Mouse (Mus musculus): Measurements from ENCODE around the gene Oit1. TPM values are rescaled to one million over a fixed set of nuclear protein-coding genes. Genes with fewer than 3 reads are reported as not detected.
A peak's percentile ranks its signal among the peaks of the same experiment; 100 is the strongest.

Gene Oit1
- total and polyA plus RNA-seq, 2 experiments: 0.09 to 0.24 TPM

DNA sequence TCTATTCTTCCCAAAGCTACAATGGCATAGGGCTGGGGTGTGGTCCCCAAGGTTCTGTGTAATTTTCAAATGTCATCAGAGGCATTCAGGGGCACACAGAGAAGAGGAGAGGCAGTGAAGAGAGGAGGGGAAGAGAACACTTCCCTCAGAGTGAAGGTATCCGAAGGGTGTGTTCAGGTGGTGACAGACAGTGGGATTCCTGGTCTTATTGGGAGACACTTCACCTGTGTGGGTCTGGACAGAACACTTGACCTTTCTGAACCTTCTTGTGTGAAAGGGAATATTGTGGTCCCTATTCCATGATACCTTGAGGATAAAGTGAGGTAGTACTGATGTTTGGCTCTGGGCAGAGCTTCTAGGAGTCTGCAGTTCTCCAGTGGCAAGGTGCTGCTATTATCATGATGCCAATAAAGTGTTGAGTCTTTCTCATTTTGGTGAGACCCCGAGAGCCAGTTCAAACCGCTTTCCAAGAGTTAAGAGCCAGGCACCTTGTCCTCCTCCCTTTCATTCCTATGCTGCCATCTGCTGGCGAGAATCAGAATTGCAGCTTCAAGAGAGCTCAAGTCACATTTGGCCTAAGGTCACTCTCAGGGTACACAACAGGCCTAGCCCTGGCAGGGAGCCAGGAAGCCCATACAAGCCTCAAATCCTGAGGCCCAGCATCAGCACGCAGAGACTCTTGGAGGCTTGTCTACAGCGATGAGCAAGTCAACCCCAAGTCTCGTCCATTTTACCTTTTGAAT lies 32.1 kb downstream of the Oit1 start:
- DNase-seq (ENCODE audit: extremely low read depth, low read depth, low spot score): peak; percentile 63
- Histone ChIP-seq H3K9ac (ENCODE audit: low read depth, low read length) (no peak overlapping the region), H3K27ac (replicated peaks; ENCODE audit: insufficient read depth, low read depth, low read length) (no peak overlapping the region), H3K4me3 (ENCODE audit: insufficient read depth, low read depth, low read length) (no peak overlapping the region), H3K36me3 (ENCODE audit: control insufficient read depth, insufficient read depth, low read length) (no peaks in the 10 kb centered on the region), H3K27me3 (ENCODE audit: control insufficient read depth, insufficient read depth, low read length) (no peaks in the 10 kb centered on the region), H3K4me1 (ENCODE audit: control insufficient read depth, insufficient read depth, low read length) (no peaks in the 10 kb centered on the region), H3K79me2 (ENCODE audit: control insufficient read depth, insufficient read depth, low read length) (no peaks in the 10 kb centered on the region)
- 30% methylated on average over 7 of the region's 7 CpGs for WGBS
- TF ChIP-seq POLR2A (IDR thresholded peaks at IDR 0.05; ENCODE audit: extremely low read depth, insufficient read depth, low read length) (no peak), CTCF (IDR thresholded peaks at IDR 0.05; ENCODE audit: low read depth, low read length) (peak; percentile 76)

DNA sequence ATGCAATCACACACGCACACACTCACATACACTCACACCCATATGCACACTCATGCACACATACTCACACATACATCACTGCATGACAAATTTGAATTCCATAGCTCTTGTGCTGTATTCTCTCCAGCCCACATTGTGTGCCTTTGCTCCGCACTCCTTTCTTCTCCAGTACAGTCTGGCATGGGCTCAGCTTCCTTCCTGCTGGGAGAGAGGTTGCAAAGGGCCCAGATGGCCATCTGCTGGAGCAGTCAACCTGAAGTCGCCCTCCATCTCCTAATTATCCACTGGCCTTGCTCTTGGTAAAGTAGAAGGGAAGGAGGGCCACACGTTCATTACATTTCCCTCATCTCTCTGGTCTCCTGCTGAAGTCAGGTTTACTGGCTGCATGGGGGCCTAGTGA lies 33.0 kb downstream of the Oit1 start:
- Histone ChIP-seq H3K4me1 (ENCODE audit: control insufficient read depth, insufficient read depth, low read length) (no peaks in the 10 kb centered on the region), H3K9ac (ENCODE audit: low read depth, low read length) (no peak overlapping the region), H3K27ac (replicated peaks; ENCODE audit: insufficient read depth, low read depth, low read length) (no peak overlapping the region), H3K27me3 (ENCODE audit: control insufficient read depth, insufficient read depth, low read length) (no peaks in the 10 kb centered on the region), H3K4me3 (ENCODE audit: insufficient read depth, low read depth, low read length) (no peak overlapping the region), H3K36me3 (ENCODE audit: control insufficient read depth, insufficient read depth, low read length) (no peaks in the 10 kb centered on the region), H3K79me2 (ENCODE audit: control insufficient read depth, insufficient read depth, low read length) (no peaks in the 10 kb centered on the region)
- no peak for DNase-seq (ENCODE audit: extremely low read depth, low read depth, low spot score)
- TF ChIP-seq CTCF (IDR thresholded peaks at IDR 0.05; ENCODE audit: low read depth, low read length): no peak
- no peak for TF ChIP-seq POLR2A (IDR thresholded peaks at IDR 0.05; ENCODE audit: extremely low read depth, insufficient read depth, low read length)
- 89% methylated on average over 4 of the region's 4 CpGs for WGBS

DNA sequence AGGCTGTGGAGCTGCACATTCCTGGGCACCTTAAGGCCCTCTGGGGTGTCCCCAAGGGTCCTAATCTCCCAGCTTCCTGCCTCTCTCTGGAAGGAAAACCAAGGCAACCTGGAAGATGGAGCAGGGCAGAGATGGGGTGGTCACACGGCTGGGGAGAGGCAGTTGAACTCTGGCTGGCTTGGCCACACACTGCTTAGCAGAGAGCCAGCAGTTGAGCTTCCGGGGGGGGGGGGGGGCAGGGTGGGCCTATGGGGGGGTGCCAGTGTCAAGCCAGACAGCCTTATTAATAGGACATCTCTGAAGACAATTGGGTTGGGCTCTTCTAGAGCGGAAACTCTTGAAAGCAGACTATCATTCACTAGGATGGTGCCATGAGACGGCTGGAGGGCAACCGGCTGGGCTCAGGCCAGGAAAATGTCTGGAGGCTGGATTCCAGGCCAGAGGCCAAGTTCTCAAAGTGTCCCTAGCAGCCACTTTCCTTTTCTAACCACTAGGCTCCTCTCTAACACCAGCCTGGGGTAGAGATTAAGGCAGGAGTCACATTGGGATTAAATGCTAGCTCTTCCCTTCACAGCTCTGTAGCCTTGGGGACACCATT lies 35.9 kb downstream of the Oit1 start:
- Histone ChIP-seq H3K27ac (replicated peaks; ENCODE audit: insufficient read depth, low read depth, low read length) (no peak overlapping the region), H3K4me1 (ENCODE audit: control insufficient read depth, insufficient read depth, low read length) (no peaks in the 10 kb centered on the region), H3K9ac (ENCODE audit: low read depth, low read length) (no peak overlapping the region), H3K36me3 (ENCODE audit: control insufficient read depth, insufficient read depth, low read length) (no peaks in the 10 kb centered on the region), H3K27me3 (ENCODE audit: control insufficient read depth, insufficient read depth, low read length) (no peaks in the 10 kb centered on the region), H3K4me3 (ENCODE audit: insufficient read depth, low read depth, low read length) (no peak overlapping the region), H3K79me2 (ENCODE audit: control insufficient read depth, insufficient read depth, low read length) (no peaks in the 10 kb centered on the region)
- WGBS: 69% methylated on average over 5 of the region's 5 CpGs
- TF ChIP-seq POLR2A (IDR thresholded peaks at IDR 0.05; ENCODE audit: extremely low read depth, insufficient read depth, low read length) (no peak), CTCF (IDR thresholded peaks at IDR 0.05; ENCODE audit: low read depth, low read length) (no peak)
- no peak for DNase-seq (ENCODE audit: extremely low read depth, low read depth, low spot score)

DNA sequence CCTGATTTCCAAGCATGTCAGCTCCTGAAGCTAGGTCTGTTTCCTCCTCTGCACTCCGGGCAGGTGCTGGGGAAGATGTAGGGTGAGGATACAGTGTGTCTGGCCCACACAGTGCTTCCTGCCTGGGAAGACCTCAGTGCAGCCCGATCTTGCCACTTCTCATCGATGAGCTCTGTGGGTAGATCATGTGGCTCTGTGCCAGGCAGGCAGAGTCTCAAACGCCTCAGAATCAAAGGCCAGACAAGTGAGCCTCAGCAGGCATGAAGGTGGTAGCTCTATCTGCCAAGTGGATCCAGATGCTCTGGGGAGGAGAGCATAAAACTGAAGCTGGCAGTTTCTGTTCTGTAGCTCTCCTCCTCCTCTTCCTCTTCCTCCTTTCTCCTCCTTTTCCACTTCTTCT lies 38.3 kb downstream of the Oit1 start:
- DNase-seq (ENCODE audit: extremely low read depth, low read depth, low spot score): no peak
- 49% methylated on average over 4 of the region's 4 CpGs for WGBS
- H3K36me3 ChIP-seq (ENCODE audit: control insufficient read depth, insufficient read depth, low read length): no peaks in the 10 kb centered on the region
- H3K9ac ChIP-seq (ENCODE audit: low read depth, low read length): no peak overlapping the region
- H3K4me3 ChIP-seq (ENCODE audit: insufficient read depth, low read depth, low read length): no peak overlapping the region
- no peak overlapping the region for H3K27ac ChIP-seq (replicated peaks; ENCODE audit: insufficient read depth, low read depth, low read length)
- no peaks in the 10 kb centered on the region for H3K27me3 ChIP-seq (ENCODE audit: control insufficient read depth, insufficient read depth, low read length)
- H3K79me2 ChIP-seq (ENCODE audit: control insufficient read depth, insufficient read depth, low read length): no peaks in the 10 kb centered on the region
- no peak for TF ChIP-seq CTCF (IDR thresholded peaks at IDR 0.05; ENCODE audit: low read depth, low read length)
- TF ChIP-seq POLR2A (IDR thresholded peaks at IDR 0.05; ENCODE audit: extremely low read depth, insufficient read depth, low read length): no peak
- H3K4me1 ChIP-seq (ENCODE audit: control insufficient read depth, insufficient read depth, low read length): no peaks in the 10 kb centered on the region

DNA sequence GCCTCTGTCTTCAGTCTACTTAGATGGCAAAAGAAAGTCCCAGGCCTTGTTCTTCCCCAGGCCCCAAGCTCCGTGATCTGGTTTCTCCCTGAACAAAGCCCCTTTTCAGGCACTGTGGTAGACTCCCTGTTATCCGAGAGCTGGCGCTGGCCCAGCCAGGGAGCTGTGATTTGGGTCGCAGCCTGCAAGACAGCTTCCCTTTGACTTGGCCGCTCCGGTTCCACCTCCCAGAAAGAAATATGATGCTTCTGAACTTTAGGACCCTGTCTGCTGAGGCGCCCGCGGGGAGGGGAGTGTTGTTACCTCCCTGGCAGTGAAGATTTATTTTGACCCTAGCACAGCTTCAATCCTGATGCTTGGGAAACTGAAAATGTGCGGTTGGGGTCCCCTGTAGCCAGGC lies 42.6 kb downstream of the Oit1 start:
- 87% methylated on average over 10 of the region's 10 CpGs for WGBS
- Histone ChIP-seq H3K79me2 (ENCODE audit: control insufficient read depth, insufficient read depth, low read length) (no peaks in the 10 kb centered on the region), H3K36me3 (ENCODE audit: control insufficient read depth, insufficient read depth, low read length) (no peaks in the 10 kb centered on the region), H3K9ac (ENCODE audit: low read depth, low read length) (no peak overlapping the region), H3K4me3 (ENCODE audit: insufficient read depth, low read depth, low read length) (no peak overlapping the region), H3K27me3 (ENCODE audit: control insufficient read depth, insufficient read depth, low read length) (no peaks in the 10 kb centered on the region), H3K4me1 (ENCODE audit: control insufficient read depth, insufficient read depth, low read length) (peaks cover 8% of the 10 kb centered on the region; the same call in 1 of the 2 replicates), H3K27ac (replicated peaks; ENCODE audit: insufficient read depth, low read depth, low read length) (no peak overlapping the region)
- no peak for TF ChIP-seq CTCF (IDR thresholded peaks at IDR 0.05; ENCODE audit: low read depth, low read length)
- TF ChIP-seq POLR2A (IDR thresholded peaks at IDR 0.05; ENCODE audit: extremely low read depth, insufficient read depth, low read length): no peak
- DNase-seq (ENCODE audit: extremely low read depth, low read depth, low spot score): no peak

DNA sequence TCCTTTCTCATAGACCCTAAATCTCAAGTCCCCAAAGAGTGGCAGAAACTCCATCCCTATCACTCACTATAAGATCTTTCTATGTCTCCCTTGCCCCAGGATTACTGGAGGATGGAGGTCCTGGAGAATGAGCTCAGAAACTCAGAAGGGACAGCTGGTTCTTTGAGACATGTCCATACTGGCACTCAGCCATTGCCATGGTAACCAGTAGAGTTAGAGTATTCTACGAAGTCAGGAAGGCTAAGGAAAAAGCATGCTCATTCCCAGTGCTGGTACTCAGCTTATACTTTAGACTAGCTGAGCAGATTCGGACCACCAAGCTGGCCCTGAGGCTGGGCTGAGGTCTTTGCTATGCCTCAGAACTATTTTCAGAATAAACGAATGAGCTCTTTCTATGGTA lies 44.0 kb downstream of the Oit1 start:
- H3K36me3 ChIP-seq (ENCODE audit: control insufficient read depth, insufficient read depth, low read length): no peaks in the 10 kb centered on the region
- H3K4me3 ChIP-seq (ENCODE audit: insufficient read depth, low read depth, low read length): no peak overlapping the region
- peaks cover 8% of the 10 kb centered on the region; the same call in 1 of the 2 replicates for H3K4me1 ChIP-seq (ENCODE audit: control insufficient read depth, insufficient read depth, low read length)
- H3K27ac ChIP-seq (replicated peaks; ENCODE audit: insufficient read depth, low read depth, low read length): no peak overlapping the region
- no peaks in the 10 kb centered on the region for H3K79me2 ChIP-seq (ENCODE audit: control insufficient read depth, insufficient read depth, low read length)
- no peak for DNase-seq (ENCODE audit: extremely low read depth, low read depth, low spot score)
- no peak for TF ChIP-seq CTCF (IDR thresholded peaks at IDR 0.05; ENCODE audit: low read depth, low read length)
- 83% methylated on average over 3 of the region's 3 CpGs for WGBS
- H3K9ac ChIP-seq (ENCODE audit: low read depth, low read length): no peak overlapping the region
- H3K27me3 ChIP-seq (ENCODE audit: control insufficient read depth, insufficient read depth, low read length): no peaks in the 10 kb centered on the region
